In genomic region chr12:32060247-32061089, GRCm38 (mm10) we compare ENCODE assay signal across 8 mouse cellular contexts. TPM values are rescaled to one million over a fixed set of nuclear protein-coding genes. Genes with fewer than 3 reads are reported as not detected.
DNase-seq lines count a peak whose midpoint lies in the region; ATAC-seq and TF ChIP-seq lines count a peak whose summit lies in the region.

No protein-coding gene starts in this region.

- peak overlapping the region; percentile 89 for H3K27ac ChIP-seq in lung, embryonic 15.5 days
- H3K27ac ChIP-seq in embryonic facial prominence, embryonic 10.5 days (replicated peaks) = peak overlapping the region; percentile 97
- H3K27ac ChIP-seq in heart, postnatal 0 days (ENCODE audit: low read depth) = peak overlapping the region; percentile 18; the same call in 1 of the 2 replicates
- peak overlapping the region; percentile 97 for H3K27ac ChIP-seq in liver, embryonic 16.5 days (ENCODE audit: low read length)

- peak overlapping the region; percentile 92 for H3K4me2 ChIP-seq in lung, embryonic 15.5 days
- peak overlapping the region; percentile 88 for H3K4me2 ChIP-seq in heart, postnatal 0 days (ENCODE audit: low read depth, low read length)
- peak overlapping the region; percentile 89 for H3K4me2 ChIP-seq in liver, embryonic 16.5 days (ENCODE audit: low read depth, low read length)

- H3K9me3 ChIP-seq in lung, embryonic 15.5 days = no peaks in the 10 kb centered on the region
- no peaks in the 10 kb centered on the region for H3K9me3 ChIP-seq in embryonic facial prominence, embryonic 10.5 days
- no peaks in the 10 kb centered on the region for H3K9me3 ChIP-seq in heart, postnatal 0 days (replicated peaks; ENCODE audit: control insufficient read depth, low read length)
- no peaks in the 10 kb centered on the region for H3K9me3 ChIP-seq in liver, embryonic 16.5 days (replicated peaks; ENCODE audit: control insufficient read depth, low read length)

- peak overlapping the region; percentile 65 for H3K9ac ChIP-seq in lung, embryonic 15.5 days
- peak overlapping the region; percentile 45 for H3K9ac ChIP-seq in heart, postnatal 0 days (replicated peaks; ENCODE audit: low read depth, low read length)
- H3K9ac ChIP-seq in liver, embryonic 16.5 days (ENCODE audit: low read depth, low read length) = peak overlapping the region; percentile 99

- peak; percentile 34 for DNase-seq in adrenal gland, adult 8-10 months
- no peak for DNase-seq in adrenal gland, postnatal 4 days (ENCODE audit: low spot score in 2 of 2)
- DNase-seq in lung, postnatal 25 days (ENCODE audit: low spot score) = no peak
- no peak for DNase-seq in embryonic facial prominence, embryonic 10.5 days (ENCODE audit: low spot score)
- DNase-seq in heart, postnatal 0 days (ENCODE audit: low spot score) = peak; percentile 11
- DNase-seq in right cerebral cortex, postnatal 4 days = peak; percentile 51

- peak; percentile 79 for ATAC-seq in lung, embryonic 15.5 days (ENCODE audit: borderline replicate concordance, extremely low read depth, low FRiP score, low TSS enrichment)
- ATAC-seq in heart, postnatal 0 days (ENCODE audit: insufficient read depth, low read depth) = peak; percentile 71
- peak; percentile 42 for ATAC-seq in liver, embryonic 16.5 days (ENCODE audit: low read depth)

- WGBS in lung, embryonic 15.5 days = under 1% methylated on average over 64 of the region's 66 CpGs
- WGBS in embryonic facial prominence, embryonic 10.5 days = under 1% methylated on average over 66 of the region's 66 CpGs
- 2% methylated on average over 46 of the region's 66 CpGs for WGBS in heart, postnatal 0 days
- under 1% methylated on average over 61 of the region's 66 CpGs for WGBS in liver, embryonic 16.5 days (ENCODE audit: insufficient replicate concordance)

- H3K27me3 ChIP-seq in lung, embryonic 15.5 days = no peaks in the 10 kb centered on the region
- H3K27me3 ChIP-seq in embryonic facial prominence, embryonic 10.5 days (replicated peaks; ENCODE audit: low read depth, poor library complexity, severe bottlenecking) = no peaks in the 10 kb centered on the region
- no peaks in the 10 kb centered on the region for H3K27me3 ChIP-seq in heart, postnatal 0 days (ENCODE audit: control insufficient read depth, insufficient read depth, low read length)
- H3K27me3 ChIP-seq in liver, embryonic 16.5 days (ENCODE audit: control insufficient read depth, insufficient read depth, low read depth, low read length) = no peaks in the 10 kb centered on the region

- H3K4me3 ChIP-seq in lung, embryonic 15.5 days = peak overlapping the region; percentile 75
- peak overlapping the region; percentile 87 for H3K4me3 ChIP-seq in embryonic facial prominence, embryonic 10.5 days
- H3K4me3 ChIP-seq in heart, postnatal 0 days (ENCODE audit: low read depth, low read length) = peak overlapping the region; percentile 70
- H3K4me3 ChIP-seq in liver, embryonic 16.5 days (ENCODE audit: low read depth, low read length) = peak overlapping the region; percentile 93

- peaks cover 8% of the 10 kb centered on the region; the same call in 1 of the 2 replicates for H3K4me1 ChIP-seq in lung, embryonic 15.5 days
- H3K4me1 ChIP-seq in embryonic facial prominence, embryonic 10.5 days = peaks cover 26% of the 10 kb centered on the region
- H3K4me1 ChIP-seq in heart, postnatal 0 days (ENCODE audit: control insufficient read depth, insufficient read depth) = 0 out of 2 replicates have a peak, but pooled peaks cover 6% of the 10 kb centered on the region
- H3K4me1 ChIP-seq in liver, embryonic 16.5 days (ENCODE audit: control insufficient read depth, low read depth, low read length) = peaks cover 35% of the 10 kb centered on the region

- no peaks in the 10 kb centered on the region for H3K36me3 ChIP-seq in lung, embryonic 15.5 days
- H3K36me3 ChIP-seq in embryonic facial prominence, embryonic 10.5 days (replicated peaks) = peaks cover 7% of the 10 kb centered on the region
- no peaks in the 10 kb centered on the region for H3K36me3 ChIP-seq in heart, postnatal 0 days (replicated peaks; ENCODE audit: control insufficient read depth, insufficient read depth, low read length)
- H3K36me3 ChIP-seq in liver, embryonic 16.5 days (ENCODE audit: control insufficient read depth, insufficient read depth) = no peaks in the 10 kb centered on the region

- TF ChIP-seq EP300 in heart, postnatal 0 days (IDR thresholded peaks at IDR 0.05; ENCODE audit: low read depth) = no peak

- no peak for TF ChIP-seq CTCF in heart, postnatal 0 days (IDR thresholded peaks at IDR 0.05; ENCODE audit: low read depth)

RNA-seq across cellular contexts. Expression of gene Prkar2b, which starts 0.6 kb away (rescaled TPM):
- total RNA-seq in adrenal gland, adult 8-10 months (2022) = 100 to 1,000 TPM; 295 to 379 (median 319) TPM
- 100 to 1,000 TPM; 187 to 200 TPM for total RNA-seq in adrenal gland, postnatal 4 days (2021)
- 21.4 and 24.6 TPM in 2 replicates for polyA plus RNA-seq in lung, embryonic 15.5 days (2015; fragmentation: Nextera tagmentation; extraction: Ambion mirVana)
- 34.3 and 37.9 TPM in 2 replicates for polyA plus RNA-seq in embryonic facial prominence, embryonic 10.5 days (2016; fragmentation: Nextera tagmentation; extraction: Ambion mirVana)
- total RNA-seq in heart, postnatal 0 days (2014; rRNA removed; ENCODE audit: low replicate concordance) = 1.8 TPM in 1 of 2 replicates, not detected in the other
- polyA plus RNA-seq in heart, postnatal 0 days (2015; fragmentation: Nextera tagmentation; extraction: Ambion mirVana) = 2.6 TPM in 2 replicates
- 51.1 and 53.8 TPM in 2 replicates for polyA plus RNA-seq in liver, embryonic 16.5 days (2015; fragmentation: Nextera tagmentation; extraction: Ambion mirVana)

Comparison
In these comparisons a context has a peak if more than half of its experiments do, and no peak if none do; other contexts are left out.
1. DNase-seq: peak in adrenal gland, adult 8-10 months (single experiment), heart, postnatal 0 days (single experiment) and right cerebral cortex, postnatal 4 days (single experiment); none in adrenal gland, postnatal 4 days (0 of 2), lung, postnatal 25 days (single experiment) and embryonic facial prominence, embryonic 10.5 days (single experiment).
2. H3K27ac ChIP-seq: peak in every context shown above with its lines; median percentile 97 in embryonic facial prominence, embryonic 10.5 days; 97 in liver, embryonic 16.5 days; 89 in lung, embryonic 15.5 days; 18 in heart, postnatal 0 days.
3. H3K9ac ChIP-seq: peak in every context shown above with its lines; median percentile 99 in liver, embryonic 16.5 days; 65 in lung, embryonic 15.5 days; 45 in heart, postnatal 0 days.
4. Peak in every context shown above with its lines, with median percentiles within 50 percentile points of each other: ATAC-seq, H3K4me2 ChIP-seq and H3K4me3 ChIP-seq.